Mouse (Mus musculus) granulocyte monocyte progenitor cell, adult 5-6 weeks (primary cell): ENCODE measurements around the gene Nos1ap. TPM values are rescaled to one million over a fixed set of nuclear protein-coding genes. Genes with fewer than 3 reads are reported as not detected.

Experiments used
- ATAC-seq: replicated peaks from 2 replicates; pipeline ENCODE4 v1.8.0; 2016; ENCODE audit warnings: mild to moderate bottlenecking, moderate TSS enrichment, inconsistent platforms; ENCODE audit not compliant: poor library complexity, severe bottlenecking
- total RNA-seq, 2 experiments: library from RNA; stranded (forward) in 1 of 2; stranded (reverse) in 1 of 2; fragments of 200-712, 200-1000 nt in 1 of 2; fragments of >200 nt in 1 of 2; fragmentation: Nextera tagmentation in 1 of 2; gene quantifications; 2 replicates each; pipeline ENCODE4 v1.2.3; 2014 to 2017

Nos1ap gene
- total RNA-seq, 2 experiments from 2014 or later, result 3.7 to 11.5 TPM

- ATAC-seq, result no peak
Measured at GRCm38 (mm10) chr1:170385416-170385815, 204.2 kb downstream of the Nos1ap start.

DNA sequence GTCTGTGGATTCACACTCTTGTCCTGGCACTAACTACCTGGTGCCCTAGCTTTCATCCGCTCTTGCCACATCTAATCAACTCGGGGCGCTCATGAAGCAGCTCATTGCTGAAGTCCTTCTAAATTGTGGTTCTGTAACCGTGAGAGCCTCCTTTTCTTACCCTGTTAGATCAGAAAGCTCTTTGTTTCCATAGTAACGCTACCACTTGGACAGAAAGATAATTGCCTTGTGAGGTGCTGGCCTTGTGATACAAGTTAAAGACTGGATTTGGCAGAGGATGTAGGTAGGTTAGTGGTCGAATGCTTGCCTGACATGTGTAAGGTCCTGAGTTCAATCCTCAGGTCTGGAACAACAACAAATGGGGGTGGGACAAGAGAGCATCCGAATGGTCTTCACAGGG, 206.1 kb downstream of the Nos1ap start:
- no peak for ATAC-seq

- no peak for ATAC-seq
Measured at GRCm38 (mm10) chr1:170381457-170381856, 208.2 kb downstream of the Nos1ap start.

- ATAC-seq, result no peak
Measured at GRCm38 (mm10) chr1:170380505-170380904, 209.2 kb downstream of the Nos1ap start.

GRCm38 (mm10) chr1:170375721-170376120, 213.9 kb downstream of the Nos1ap start:
- no peak for ATAC-seq

DNA sequence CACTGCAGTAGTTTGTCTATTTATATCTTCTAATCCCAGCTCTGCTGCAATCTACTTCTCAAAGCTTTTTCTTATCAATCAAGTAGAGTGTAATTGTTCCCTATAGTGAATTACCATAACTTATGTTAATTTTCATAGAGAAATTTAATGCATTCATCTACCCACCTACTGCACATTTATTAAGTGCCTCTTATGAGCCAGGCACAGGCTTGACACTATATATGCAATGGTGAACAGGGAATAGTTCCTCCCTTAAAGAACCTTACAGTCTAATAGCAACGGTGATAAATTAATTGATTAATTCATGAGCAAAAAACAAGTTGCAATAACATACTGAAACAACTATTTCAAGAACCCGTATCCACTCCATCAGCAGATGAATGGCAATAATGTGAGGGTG, 215.9 kb downstream of the Nos1ap start:
- ATAC-seq, result no peak

GRCm38 (mm10) chr1:170371191-170371792, 218.4 kb downstream of the Nos1ap start:
- peak; percentile 65 for ATAC-seq

- ATAC-seq, result no peak
Measured at GRCm38 (mm10) chr1:170368864-170369263, 220.8 kb downstream of the Nos1ap start.

DNA sequence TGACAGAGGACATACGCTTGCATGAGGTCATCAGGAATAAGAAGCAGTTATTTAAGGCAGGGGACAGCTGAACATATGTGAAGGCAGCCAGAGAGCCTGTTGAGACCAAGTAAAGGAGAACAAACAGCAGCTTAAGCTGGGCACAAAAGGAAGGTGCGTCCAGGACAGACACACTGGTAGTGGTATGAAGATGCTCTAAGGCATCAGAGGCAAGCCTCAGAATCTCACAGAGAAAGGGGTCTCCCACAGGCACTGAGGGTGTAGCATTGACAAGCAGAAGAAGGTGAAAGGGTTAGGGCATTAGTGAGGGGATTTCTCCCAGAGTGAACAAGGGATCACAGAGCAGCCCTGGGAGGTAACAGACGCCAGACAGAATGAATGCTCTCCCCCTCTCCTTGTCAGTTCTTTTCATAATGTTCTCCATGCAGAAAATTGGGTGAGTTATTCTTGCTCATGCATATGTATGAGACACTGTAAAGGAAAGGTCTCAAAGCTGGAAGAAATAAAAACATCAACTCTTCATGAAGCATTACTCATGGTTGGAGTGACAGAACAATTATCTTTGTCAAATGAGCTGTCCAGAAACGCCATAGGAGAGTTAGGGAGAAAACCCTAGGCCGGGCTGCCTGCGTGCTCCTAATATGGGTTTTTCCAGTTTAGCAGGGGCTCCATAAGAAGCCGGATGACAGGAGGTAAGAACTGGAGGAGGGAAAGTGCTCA, 222.5 kb downstream of the Nos1ap start:
- no peak for ATAC-seq

- no peak for ATAC-seq
Measured at GRCm38 (mm10) chr1:170363746-170364145, 225.9 kb downstream of the Nos1ap start.

DNA sequence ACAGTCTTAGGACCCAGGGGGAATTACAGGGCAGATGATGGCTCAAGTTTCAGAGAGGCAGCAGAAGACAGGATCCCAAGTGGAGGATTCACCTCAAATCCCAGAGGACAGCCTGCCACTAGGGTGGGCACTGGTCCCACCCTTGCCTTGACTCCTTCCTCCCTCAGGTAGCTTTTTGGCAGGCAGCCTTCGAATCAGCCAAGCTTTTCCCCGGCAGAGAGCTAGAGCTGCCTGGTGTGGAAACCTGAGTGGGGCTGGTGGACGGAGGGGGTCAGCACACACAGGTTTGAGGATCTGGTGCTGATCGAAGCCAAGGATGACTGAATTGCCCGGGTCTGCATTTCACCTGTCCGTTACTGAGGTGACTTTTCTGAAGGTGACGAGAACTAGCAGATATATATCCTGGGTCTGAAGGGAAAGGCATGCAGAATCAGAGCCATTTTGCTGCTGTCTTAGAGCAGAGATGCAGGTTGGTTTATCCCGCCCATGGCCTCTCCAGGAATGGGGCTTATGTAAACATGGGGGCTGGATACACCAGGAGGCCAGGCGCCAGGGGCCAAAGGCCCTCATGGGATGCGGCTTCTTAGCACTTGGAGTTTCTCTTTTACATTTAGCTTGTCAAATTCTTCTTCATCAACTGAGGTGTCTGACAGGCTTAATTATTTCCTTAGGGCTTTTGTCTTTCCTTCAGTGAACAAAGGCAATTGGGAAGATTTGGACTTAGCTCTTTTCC, 229.3 kb downstream of the Nos1ap start:
- no peak for ATAC-seq

GRCm38 (mm10) chr1:170353335-170353734, 236.3 kb downstream of the Nos1ap start:
- ATAC-seq, result no peak

- ATAC-seq, result no peak
Measured at GRCm38 (mm10) chr1:170351080-170351479, 238.6 kb downstream of the Nos1ap start.

GRCm38 (mm10) chr1:170346266-170346665, 243.4 kb downstream of the Nos1ap start:
- ATAC-seq, result no peak

DNA sequence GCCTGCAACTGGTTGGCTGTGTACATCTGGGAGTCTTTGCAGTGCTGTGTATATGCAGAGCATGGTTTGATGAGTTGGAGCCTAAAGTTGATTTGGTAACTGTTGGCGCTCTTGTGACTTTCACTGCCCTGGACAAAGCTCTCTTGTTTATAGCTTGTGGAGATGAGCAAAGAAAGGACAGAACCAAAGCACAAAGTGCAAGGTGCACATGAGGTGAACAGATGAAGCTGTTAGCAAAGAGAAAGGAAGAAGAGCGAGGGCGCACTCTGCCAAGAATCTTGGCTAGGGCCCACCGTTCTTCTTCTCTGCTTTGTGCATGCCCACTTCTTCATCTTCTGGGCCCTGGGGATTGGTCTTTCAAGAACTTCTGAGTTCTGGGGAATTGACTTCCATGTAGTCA, 245.8 kb downstream of the Nos1ap start:
- no peak for ATAC-seq

DNA sequence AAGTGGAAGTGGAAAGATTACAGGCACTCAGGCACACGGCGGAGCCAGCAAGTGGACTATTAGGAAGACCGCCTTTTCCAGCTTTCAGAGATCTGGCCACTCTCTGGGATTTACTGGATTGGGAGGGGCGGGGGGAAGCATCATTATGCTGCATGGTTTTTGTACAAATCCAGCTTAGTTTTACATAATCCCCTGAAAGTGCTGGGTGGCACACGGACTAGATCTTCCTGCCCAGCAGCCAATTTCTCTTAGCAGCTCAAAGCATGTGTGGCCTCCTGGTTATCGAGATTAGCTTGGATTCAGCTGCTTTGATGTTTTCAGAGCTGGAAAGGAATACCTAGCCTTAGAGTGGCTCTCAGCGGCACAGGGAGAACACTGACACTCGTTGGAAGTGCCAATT, 246.6 kb downstream of the Nos1ap start:
- no peak for ATAC-seq

- ATAC-seq, result peak; percentile 67
Measured at GRCm38 (mm10) chr1:170339943-170340342, 249.7 kb downstream of the Nos1ap start.

- no peak for ATAC-seq
Measured at GRCm38 (mm10) chr1:170332775-170333174, 256.9 kb downstream of the Nos1ap start.

- no peak for ATAC-seq
Measured at GRCm38 (mm10) chr1:170331926-170332325, 257.7 kb downstream of the Nos1ap start.

DNA sequence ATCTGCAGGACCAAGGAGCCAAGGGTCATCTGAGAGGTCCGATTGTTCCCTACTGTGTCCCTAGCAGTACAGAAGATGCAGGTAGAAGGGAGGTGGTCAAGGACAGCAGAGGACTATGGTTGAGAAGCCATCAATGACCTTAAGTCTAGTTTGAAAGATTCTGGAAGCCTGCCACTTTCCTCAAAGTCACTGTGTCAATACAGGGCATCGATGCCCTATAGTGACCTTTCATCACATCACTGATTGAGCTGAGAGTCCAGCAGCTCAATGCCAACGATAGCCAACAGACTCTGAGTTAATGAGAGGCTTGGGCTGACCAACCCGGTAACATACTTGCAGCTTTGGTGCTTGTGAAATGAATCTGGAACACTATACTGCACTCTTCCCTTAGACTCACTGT, 264.4 kb downstream of the Nos1ap start:
- ATAC-seq, result no peak

GRCm38 (mm10) chr1:170324312-170324711, 265.3 kb downstream of the Nos1ap start:
- no peak for ATAC-seq
